Mouse (Mus musculus) thymus, adult 2 months (tissue): ENCODE data around the gene Hc. TPM values are rescaled to one million over a fixed set of nuclear protein-coding genes. Genes with fewer than 3 reads are reported as not detected.

ENCODE experiments used
- DNase-seq: peaks from one replicate; pipeline ENCODE4 v3.0.0; 2021
- H3K27ac ChIP-seq: fragments of 200-500 bp; 2 replicates; pipeline ENCODE4 v1.5.1; 2012; ENCODE audit warnings: low read length, control low read depth; ENCODE audit not compliant: control insufficient read depth, insufficient read depth
- H3K27me3 ChIP-seq: fragments of 200-500 bp; 2 replicates; pipeline ENCODE4 v1.6.1; 2012; ENCODE audit warnings: mild to moderate bottlenecking, low read length, moderate library complexity, mixed read lengths; ENCODE audit not compliant: control insufficient read depth, insufficient read depth
- H3K36me3 ChIP-seq: fragments of 200-500 bp; 2 replicates; pipeline ENCODE4 v1.6.1; 2012; ENCODE audit warnings: mild to moderate bottlenecking, low read length, moderate library complexity; ENCODE audit not compliant: control insufficient read depth, insufficient read depth
- H3K4me1 ChIP-seq: fragments of 200-500 bp; replicated peaks from 2 replicates; pipeline ENCODE4 v1.6.1; 2012; ENCODE audit warnings: low read length; ENCODE audit not compliant: control insufficient read depth, insufficient read depth
- H3K4me3 ChIP-seq: fragments of 200-500 bp; 2 replicates; pipeline ENCODE4 v1.5.1; 2012; ENCODE audit warnings: mild to moderate bottlenecking, low read length, control low read depth, moderate library complexity; ENCODE audit not compliant: control insufficient read depth, insufficient read depth
- CTCF ChIP-seq: fragments of 200-500 bp; IDR thresholded peaks from 2 replicates; pipeline ENCODE4 v1.5.1; 2012; ENCODE audit warnings: mild to moderate bottlenecking, control low read depth, low read length, moderate library complexity, borderline replicate concordance; ENCODE audit not compliant: control insufficient read depth, poor library complexity, insufficient read depth; ENCODE audit errors: extremely low read depth
- POLR2A ChIP-seq: fragments of 200-500 bp; IDR thresholded peaks from 2 replicates; pipeline ENCODE4 v1.6.1; 2012; ENCODE audit warnings: mild to moderate bottlenecking, low read length, control low read depth, moderate library complexity; ENCODE audit not compliant: control insufficient read depth, poor library complexity, insufficient read depth; ENCODE audit errors: extremely low read depth
- WGBS: fragments of 180-500 bp; shearing (Covaris S2); methylation state at CpG from one replicate; pipeline ENCODE4 v1.1.7; 2018; 5-methylcytosine and 5-hydroxymethylcytosine counted together
- polyA plus RNA-seq: library from polyadenylated mRNA; depleted of rRNA; stranded (reverse); fragments of >200 nt; gene quantifications from 2 replicates; pipeline ENCODE4 v1.2.3, GENCODE M21; 2012

Gene Hc
- polyA plus RNA-seq, 1 experiment: 0.15 TPM

GRCm38 (mm10) chr2:34996506-34996905 is 64.7 kb downstream of the Hc start:
- H3K36me3 ChIP-seq: no peaks in the 10 kb centered on the region
- TF ChIP-seq POLR2A: no peak
- no peak for TF ChIP-seq CTCF
- H3K27me3 ChIP-seq: no peaks in the 10 kb centered on the region
- no peaks in the 10 kb centered on the region for H3K4me1 ChIP-seq
- 89% methylated on average over 5 of the region's 5 CpGs for WGBS
- no peak overlapping the region for H3K4me3 ChIP-seq
- H3K27ac ChIP-seq: no peak overlapping the region
- no peak for DNase-seq

GRCm38 (mm10) chr2:34993696-34994356 is 67.4 kb downstream of the Hc start:
- H3K27ac ChIP-seq: no peak overlapping the region
- no peak overlapping the region for H3K4me3 ChIP-seq
- no peaks in the 10 kb centered on the region for H3K4me1 ChIP-seq
- no peaks in the 10 kb centered on the region for H3K36me3 ChIP-seq
- no peaks in the 10 kb centered on the region for H3K27me3 ChIP-seq
- no peak for DNase-seq
- 94% methylated on average over 5 of the region's 5 CpGs for WGBS
- no peak for TF ChIP-seq POLR2A

GRCm38 (mm10) chr2:34992729-34993695 is 68.2 kb downstream of the Hc start:
- no peaks in the 10 kb centered on the region for H3K36me3 ChIP-seq

GRCm38 (mm10) chr2:34991966-34992365 is 69.3 kb downstream of the Hc start:
- no peak overlapping the region for H3K27ac ChIP-seq
- H3K4me3 ChIP-seq: no peak overlapping the region
- no peak for TF ChIP-seq POLR2A
- no peak for TF ChIP-seq CTCF
- no peak for DNase-seq
- 93% methylated on average over 3 of the region's 3 CpGs for WGBS
- no peaks in the 10 kb centered on the region for H3K36me3 ChIP-seq
- H3K4me1 ChIP-seq: no peaks in the 10 kb centered on the region
- H3K27me3 ChIP-seq: no peaks in the 10 kb centered on the region

More at GRCm38 (mm10) chr2:34992729-34993695, 68.2 kb downstream of the Hc start:
- Histone ChIP-seq H3K4me1 (no peaks in the 10 kb centered on the region), H3K4me3 (no peak overlapping the region), H3K27me3 (no peaks in the 10 kb centered on the region), H3K27ac (no peak overlapping the region)
- 71% methylated on average over 9 of the region's 9 CpGs for WGBS
- DNase-seq: no peak
- TF ChIP-seq CTCF: no peak
- TF ChIP-seq POLR2A: no peak

- Histone ChIP-seq H3K36me3 (no peaks in the 10 kb centered on the region), H3K27me3 (no peaks in the 10 kb centered on the region), H3K27ac (no peak overlapping the region), H3K4me3 (no peak overlapping the region), H3K4me1 (no peaks in the 10 kb centered on the region)
- no peak for TF ChIP-seq CTCF
- no peak for TF ChIP-seq POLR2A
- WGBS: 91% methylated on average over 1 of the region's 1 CpGs
- DNase-seq: no peak
These were observed 71.5 kb downstream of the Hc start for GRCm38 (mm10) chr2:34989749-34990148.

GRCm38 (mm10) chr2:34987595-34987994 is 73.6 kb downstream of the Hc start:
- Histone ChIP-seq H3K27ac (no peak overlapping the region), H3K4me1 (peaks cover 2% of the 10 kb centered on the region; the same call in 1 of the 2 replicates), H3K27me3 (no peaks in the 10 kb centered on the region), H3K36me3 (no peaks in the 10 kb centered on the region), H3K4me3 (no peak overlapping the region)
- DNase-seq: no peak
- TF ChIP-seq POLR2A: no peak
- no peak for TF ChIP-seq CTCF
- 92% methylated on average over 1 of the region's 1 CpGs for WGBS

GRCm38 (mm10) chr2:34984885-34985284 is 76.4 kb downstream of the Hc start:
- no peak overlapping the region for H3K27ac ChIP-seq
- peaks cover 14% of the 10 kb centered on the region for H3K4me1 ChIP-seq
- DNase-seq: no peak
- no peak overlapping the region for H3K4me3 ChIP-seq
- no peaks in the 10 kb centered on the region for H3K36me3 ChIP-seq
- 93% methylated on average over 8 of the region's 8 CpGs for WGBS
- no peak for TF ChIP-seq POLR2A
- no peak for TF ChIP-seq CTCF
- H3K27me3 ChIP-seq: no peaks in the 10 kb centered on the region
